Mouse (Mus musculus) MEL (cell line): ENCODE data around the gene Rab31. TPM values are rescaled to one million over a fixed set of nuclear protein-coding genes. Genes with fewer than 3 reads are reported as not detected.

Source experiments
- DNase-seq: peaks from one replicate; pipeline ENCODE4 v3.0.0; 2011; ENCODE audit warnings: low read depth, low spot score
- H3K27ac ChIP-seq: 2 replicates; pipeline ENCODE4 v1.5.1; 2012; ENCODE audit warnings: low read depth, mild to moderate bottlenecking, control low read depth, low read length, moderate library complexity; ENCODE audit not compliant: control insufficient read depth
- H3K27me3 ChIP-seq, 2 experiments: fragments of 150-350 bp in 1 of 2; sonication (generic) in 1 of 2; 2 replicates each; pipeline ENCODE4 v1.6.1; 2012; ENCODE audit warnings: low read length in 2 of 2, mild to moderate bottlenecking in 2 of 2, improper control_type of control experiment in 1 of 2, moderate library complexity in 1 of 2; ENCODE audit not compliant: insufficient read depth in 2 of 2, control insufficient read depth in 1 of 2
- H3K36me3 ChIP-seq, 2 experiments: 2 replicates each; pipeline ENCODE4 v1.6.1; 2012 to 2014; ENCODE audit warnings: low read length in 2 of 2, improper control_type of control experiment in 1 of 2, inconsistent platforms in 1 of 2, mild to moderate bottlenecking in 1 of 2; ENCODE audit not compliant: insufficient read depth in 2 of 2, control insufficient read depth in 1 of 2
- H3K4me1 ChIP-seq, 2 experiments: fragments of 150-350 bp in 1 of 2; sonication (generic) in 1 of 2; 2 replicates each; pipeline ENCODE4 v1.6.1; 2012; ENCODE audit warnings: low read length in 2 of 2, improper control_type of control experiment in 1 of 2, mild to moderate bottlenecking in 1 of 2; ENCODE audit not compliant: insufficient read depth in 2 of 2, control insufficient read depth in 1 of 2
- H3K4me3 ChIP-seq, 2 experiments: fragments of 150-350 bp in 1 of 2; sonication (generic) in 1 of 2; 2 replicates each; pipeline ENCODE4 v1.5.1; 2012; ENCODE audit warnings: low read depth in 2 of 2, low read length in 2 of 2, mild to moderate bottlenecking in 2 of 2, moderate library complexity in 2 of 2, control low read depth in 1 of 2, improper control_type of control experiment in 1 of 2; ENCODE audit not compliant: control insufficient read depth in 1 of 2, insufficient read depth in 1 of 2
- H3K79me2 ChIP-seq: 2 replicates; pipeline ENCODE4 v1.6.1; 2012; ENCODE audit warnings: mild to moderate bottlenecking, low read length, moderate library complexity; ENCODE audit not compliant: control insufficient read depth, poor library complexity, insufficient read depth
- H3K9ac ChIP-seq: 2 replicates; pipeline ENCODE4 v1.6.1; 2012; ENCODE audit warnings: low read depth, mild to moderate bottlenecking, control low read depth, low read length, moderate library complexity; ENCODE audit not compliant: control insufficient read depth, poor library complexity, severe bottlenecking
- H3K9me3 ChIP-seq: fragments of 150-350 bp; sonication (generic); replicated peaks from 2 replicates; pipeline ENCODE4 v1.6.1; 2012; ENCODE audit warnings: mild to moderate bottlenecking, low read length, improper control_type of control experiment, moderate library complexity; ENCODE audit not compliant: insufficient read depth
- ELF1 ChIP-seq: IDR thresholded peaks from 2 replicates; pipeline ENCODE4 v1.6.1; 2014; ENCODE audit warnings: low read depth, mild to moderate bottlenecking, inconsistent platforms, low read length, improper control_type of control experiment, moderate library complexity
- GATA1 ChIP-seq: IDR thresholded peaks from 2 replicates; pipeline ENCODE4 v1.6.1; 2011; ENCODE audit warnings: low read depth, low read length, improper control_type of control experiment
- MAFK ChIP-seq: IDR thresholded peaks from 2 replicates; pipeline ENCODE4 v1.6.1; 2011; ENCODE audit warnings: low read depth, mild to moderate bottlenecking, low read length, improper control_type of control experiment, borderline replicate concordance
- MXI1 ChIP-seq: IDR thresholded peaks from 2 replicates; pipeline ENCODE4 v1.6.1; 2011; ENCODE audit warnings: mild to moderate bottlenecking, low read depth, low read length, improper control_type of control experiment
- MYB ChIP-seq: IDR thresholded peaks from 2 replicates; pipeline ENCODE4 v1.6.1; 2011; ENCODE audit warnings: mild to moderate bottlenecking, low read depth, low read length, improper control_type of control experiment
- MYC ChIP-seq: IDR thresholded peaks from 2 replicates; pipeline ENCODE4 v1.6.1; 2011; ENCODE audit warnings: low read depth, mild to moderate bottlenecking, low read length, improper control_type of control experiment, moderate library complexity
- NELFE ChIP-seq: IDR thresholded peaks from 2 replicates; pipeline ENCODE4 v1.6.1; 2011; ENCODE audit warnings: low read depth, low read length, improper control_type of control experiment
- POLR2A ChIP-seq, 2 experiments: IDR thresholded peaks; 2 replicates each; pipeline ENCODE4 v1.6.1; 2011 to 2012; ENCODE audit warnings: low read length in 2 of 2, mild to moderate bottlenecking in 2 of 2, control low read depth in 1 of 2, improper control_type of control experiment in 1 of 2, low read depth in 1 of 2, moderate library complexity in 1 of 2; ENCODE audit not compliant: control insufficient read depth in 1 of 2, insufficient read depth in 1 of 2, poor library complexity in 1 of 2
- SIN3A ChIP-seq: IDR thresholded peaks from 2 replicates; pipeline ENCODE4 v1.6.1; 2012; ENCODE audit warnings: low read length, improper control_type of control experiment, inconsistent platforms
- SMC3 ChIP-seq: IDR thresholded peaks from 2 replicates; pipeline ENCODE4 v1.6.1; 2011; ENCODE audit warnings: low read depth, low read length, improper control_type of control experiment
- TAL1 ChIP-seq: IDR thresholded peaks from 2 replicates; pipeline ENCODE4 v1.6.1; 2012; ENCODE audit warnings: mild to moderate bottlenecking, inconsistent platforms, low read length, moderate library complexity, mixed read lengths
- USF1 ChIP-seq: IDR thresholded peaks from 2 replicates; pipeline ENCODE4 v1.6.1; 2014; ENCODE audit warnings: low read depth, mild to moderate bottlenecking, inconsistent platforms, low read length, improper control_type of control experiment, moderate library complexity
- ZKSCAN1 ChIP-seq: IDR thresholded peaks from 2 replicates; pipeline ENCODE4 v1.6.1; 2012; ENCODE audit warnings: low read depth, mild to moderate bottlenecking, inconsistent platforms, low read length, improper control_type of control experiment, moderate library complexity
- polyA plus RNA-seq, 2 experiments: library from polyadenylated mRNA; stranded (reverse) in 1 of 2; unstranded in 1 of 2; fragments of >175 nt in 1 of 2; fragments of >200 nt in 1 of 2; gene quantifications; 2 replicates each; pipeline versions ENCODE4 v1.2.1 to v1.2.4; 2012; ENCODE audit warnings: low replicate concordance in 2 of 2, low read depth in 1 of 2; ENCODE audit not compliant: insufficient read length in 2 of 2, insufficient read depth in 1 of 2, missing spikeins in 1 of 2
- total RNA-seq: library from RNA; depleted of rRNA; stranded (reverse); fragments of 300-350 nt; gene quantifications from 2 replicates; pipeline ENCODE4 v1.2.3, GENCODE M21; 2012

The Rab31 gene
- total and polyA plus RNA-seq, 3 experiments, result 23.6 to 25.7 TPM; not detected in 1

- TF ChIP-seq SIN3A (no peak; the same call in 1 of the 2 replicates), TAL1 (no peak), NELFE (no peak), POLR2A (IDR thresholded peaks at IDR 0.05; ENCODE audit: control insufficient read depth in 1 of 2, insufficient read depth in 1 of 2, low read depth in 1 of 2, low read length in 2 of 2, poor library complexity in 1 of 2) (no peak)
Observed at GRCm38 (mm10) chr17:65703527-65704391, 68.8 kb downstream of the Rab31 start (continued).

DNA sequence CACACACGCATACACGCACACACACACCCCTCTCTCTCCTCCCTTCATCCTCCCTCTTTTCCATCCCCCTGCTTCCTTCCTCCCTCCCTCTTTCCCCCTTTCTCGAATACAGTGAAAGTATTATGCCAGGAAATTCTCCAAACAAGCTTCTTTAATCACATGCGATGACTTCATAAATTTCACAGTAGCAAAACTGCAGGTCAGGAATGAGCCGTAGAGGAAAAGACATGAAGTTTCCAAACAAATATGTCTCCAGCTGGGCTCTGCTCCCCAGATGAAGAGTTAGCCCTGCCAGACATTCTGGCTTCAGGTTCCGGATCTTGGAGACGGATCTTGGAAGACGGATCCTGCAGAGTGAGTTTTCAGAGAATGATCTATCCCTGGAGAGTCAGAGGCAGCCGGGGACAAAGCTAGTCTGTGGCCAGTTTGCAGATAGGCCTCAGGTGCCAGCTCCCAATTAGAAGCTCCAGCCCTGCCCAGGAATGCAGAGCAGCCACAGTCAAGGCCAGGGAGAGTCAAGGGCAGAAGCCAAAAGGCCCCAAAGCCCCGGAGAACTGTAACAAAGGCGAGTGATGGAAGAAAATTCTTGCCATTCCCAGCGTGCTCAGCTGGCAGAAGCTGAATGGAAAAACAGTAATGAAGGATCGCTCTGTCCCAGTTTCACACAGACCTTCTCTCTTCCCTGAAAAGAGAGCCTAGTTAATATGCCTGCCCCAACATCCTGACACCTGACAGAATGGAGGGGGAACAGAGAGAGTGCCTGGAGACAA lies 70.6 kb downstream of the Rab31 start:
- no peak overlapping the region for H3K9ac ChIP-seq
- H3K4me1 ChIP-seq, result peaks cover 5 to 12% of the 10 kb centered on the region in 2 experiments; a peak in 3 of 4 replicates
- TF ChIP-seq USF1 (no peak), MXI1 (no peak), ZKSCAN1 (no peak), NELFE (no peak)
- no peaks in the 10 kb centered on the region for H3K27me3 ChIP-seq
- DNase-seq, result no peak
- H3K9me3 ChIP-seq, result no peaks in the 10 kb centered on the region
- H3K4me3 ChIP-seq, result no peak overlapping the region
- no peak overlapping the region for H3K27ac ChIP-seq
- H3K79me2 ChIP-seq, result no peaks in the 10 kb centered on the region
- no peaks in the 10 kb centered on the region; a peak in 2 of 4 replicates for H3K36me3 ChIP-seq

- Histone ChIP-seq H3K4me3 (no peak overlapping the region), H3K9ac (no peak overlapping the region), H3K9me3 (no peaks in the 10 kb centered on the region)
- TF ChIP-seq MYB (no peak), MYC (no peak), GATA1 (no peak), SMC3 (no peak), ELF1 (no peak), MAFK (no peak)
- TF ChIP-seq, all 39 proteins: peak for 0
- H3K4me1 ChIP-seq, result peaks cover 5 to 12% of the 10 kb centered on the region in 2 experiments; a peak in 3 of 4 replicates
- H3K27me3 ChIP-seq, result no peaks in the 10 kb centered on the region
- H3K79me2 ChIP-seq, result no peaks in the 10 kb centered on the region
- H3K36me3 ChIP-seq, result no peaks in the 10 kb centered on the region; a peak in 2 of 4 replicates
- no peak overlapping the region for H3K27ac ChIP-seq
- no peak for DNase-seq
Observed at GRCm38 (mm10) chr17:65701356-65701755, 71.2 kb downstream of the Rab31 start.
